Mouse (Mus musculus) hindbrain, embryonic 10.5 days (tissue): ENCODE data around the gene Cops7b. TPM values are rescaled to one million over a fixed set of nuclear protein-coding genes. Genes with fewer than 3 reads are reported as not detected.
A peak's percentile ranks its signal among the peaks of the same experiment; 100 is the strongest.

Experiments used
- DNase-seq: peaks from one replicate; pipeline ENCODE4 v3.0.0-alpha.2; 2017; ENCODE audit warnings: low spot score
- H3K27ac ChIP-seq: fragments of 300-500 bp; sonication (generic); 2 replicates; pipeline ENCODE4 v1.5.1; 2016; ENCODE audit warnings: mild to moderate bottlenecking, moderate library complexity
- H3K27me3 ChIP-seq: fragments of 300-500 bp; sonication (generic); 2 replicates; pipeline ENCODE4 v1.6.1; 2016; ENCODE audit warnings: mild to moderate bottlenecking; ENCODE audit not compliant: poor library complexity, insufficient read depth, severe bottlenecking
- H3K36me3 ChIP-seq: fragments of 300-500 bp; sonication (generic); 2 replicates; pipeline ENCODE4 v1.6.1; 2016; ENCODE audit warnings: mild to moderate bottlenecking, moderate library complexity
- H3K4me1 ChIP-seq: fragments of 300-500 bp; sonication (generic); replicated peaks from 2 replicates; pipeline ENCODE4 v1.6.1; 2016; ENCODE audit warnings: mild to moderate bottlenecking
- H3K4me3 ChIP-seq: fragments of 300-500 bp; sonication (generic); 2 replicates; pipeline ENCODE4 v1.5.1; 2016; ENCODE audit warnings: mild to moderate bottlenecking, moderate library complexity
- H3K9me3 ChIP-seq: fragments of 300-500 bp; sonication (generic); 2 replicates; pipeline ENCODE4 v1.6.1; 2016; ENCODE audit warnings: mild to moderate bottlenecking, moderate library complexity
- WGBS: fragments of 180-500 bp; shearing (Covaris S2); methylation state at CpG from one replicate; pipeline ENCODE4 v1.1.7; 2016; 5-methylcytosine and 5-hydroxymethylcytosine counted together
- polyA plus RNA-seq: library from polyadenylated mRNA; unstranded; fragments of >200 nt; fragmentation: Nextera tagmentation; extraction: Ambion mirVana; gene quantifications from 2 replicates; pipeline ENCODE4 v1.2.1, GENCODE M21; 2016

The Cops7b gene
- polyA plus RNA-seq, 1 experiment from 2014 or later = 82.4 TPM

- 83% methylated on average over 2 of the region's 2 CpGs for WGBS
Observed at GRCm38 (mm10) chr1:86569292-86569860, 13.3 kb upstream of the Cops7b start.

GRCm38 (mm10) chr1:86571381-86571780, 11.3 kb upstream of the Cops7b start:
- no peaks in the 10 kb centered on the region for H3K9me3 ChIP-seq
- peaks cover 24% of the 10 kb centered on the region for H3K36me3 ChIP-seq
- H3K27ac ChIP-seq = no peak overlapping the region
- no peak for DNase-seq
- no peaks in the 10 kb centered on the region for H3K4me1 ChIP-seq
- no peaks in the 10 kb centered on the region for H3K27me3 ChIP-seq
- no peak overlapping the region for H3K4me3 ChIP-seq
- WGBS = 98% methylated on average over 2 of the region's 2 CpGs

More at GRCm38 (mm10) chr1:86569292-86569860, 13.3 kb upstream of the Cops7b start:
- no peak overlapping the region for H3K4me3 ChIP-seq
- no peak for DNase-seq
- H3K27me3 ChIP-seq = no peaks in the 10 kb centered on the region
- H3K27ac ChIP-seq = no peak overlapping the region
- no peaks in the 10 kb centered on the region for H3K4me1 ChIP-seq
- peaks cover 24% of the 10 kb centered on the region for H3K36me3 ChIP-seq
- no peaks in the 10 kb centered on the region for H3K9me3 ChIP-seq

GRCm38 (mm10) chr1:86571941-86572340, 10.8 kb upstream of the Cops7b start:
- no peaks in the 10 kb centered on the region for H3K4me1 ChIP-seq
- DNase-seq = no peak
- H3K9me3 ChIP-seq = no peaks in the 10 kb centered on the region
- H3K27me3 ChIP-seq = no peaks in the 10 kb centered on the region
- H3K36me3 ChIP-seq = peaks cover 24% of the 10 kb centered on the region
- WGBS = 86% methylated on average over 4 of the region's 4 CpGs
- H3K4me3 ChIP-seq = no peak overlapping the region
- H3K27ac ChIP-seq = no peak overlapping the region

- whole genome bisulfite sequencing = 78% methylated on average over 6 of the region's 6 CpGs
- no peaks in the 10 kb centered on the region for H3K27me3 ChIP-seq
- no peak overlapping the region for H3K4me3 ChIP-seq
- 0 out of 2 replicates have a peak, but pooled peaks cover 9% of the 10 kb centered on the region for H3K36me3 ChIP-seq
- H3K9me3 ChIP-seq = no peaks in the 10 kb centered on the region
- no peak for DNase-seq
- no peak overlapping the region for H3K27ac ChIP-seq
- peaks cover 22% of the 10 kb centered on the region for H3K4me1 ChIP-seq
Observed at GRCm38 (mm10) chr1:86580426-86580825, 2.3 kb upstream of the Cops7b start.

GRCm38 (mm10) chr1:86581692-86582450, 833 bp upstream of the Cops7b start:
- Histone ChIP-seq H3K27me3 (no peaks in the 10 kb centered on the region), H3K27ac (peak overlapping the region; percentile 95), H3K4me1 (peaks cover 27% of the 10 kb centered on the region), H3K9me3 (no peaks in the 10 kb centered on the region), H3K36me3 (0 out of 2 replicates have a peak, but pooled peaks cover 9% of the 10 kb centered on the region), H3K4me3 (peak overlapping the region; percentile 92)
- no peak for DNase-seq
- WGBS = 2% methylated on average over 36 of the region's 38 CpGs

- 80% methylated on average over 2 of the region's 2 CpGs for WGBS
Observed at GRCm38 (mm10) chr1:86583709-86584108, 1.0 kb downstream of the Cops7b start.

GRCm38 (mm10) chr1:86586992-86587391, 4.3 kb downstream of the Cops7b start:
- H3K27ac ChIP-seq = peak overlapping the region; percentile 90
- peaks cover 26% of the 10 kb centered on the region for H3K4me1 ChIP-seq
- peaks cover 25% of the 10 kb centered on the region for H3K36me3 ChIP-seq
- H3K9me3 ChIP-seq = no peaks in the 10 kb centered on the region
- DNase-seq = peak; percentile 84
- H3K27me3 ChIP-seq = no peaks in the 10 kb centered on the region
- peak overlapping the region; percentile 97 for H3K4me3 ChIP-seq
- under 1% methylated on average over 26 of the region's 26 CpGs for WGBS

More at GRCm38 (mm10) chr1:86583709-86584108, 1.0 kb downstream of the Cops7b start:
- Histone ChIP-seq H3K4me1 (peaks cover 39% of the 10 kb centered on the region), H3K36me3 (0 out of 2 replicates have a peak, but pooled peaks cover 9% of the 10 kb centered on the region), H3K4me3 (peak overlapping the region; percentile 92), H3K27me3 (no peaks in the 10 kb centered on the region), H3K9me3 (no peaks in the 10 kb centered on the region), H3K27ac (no peak overlapping the region)
- no peak for DNase-seq

GRCm38 (mm10) chr1:86594539-86594938, 11.8 kb downstream of the Cops7b start:
- H3K27me3 ChIP-seq = no peaks in the 10 kb centered on the region
- H3K4me1 ChIP-seq = no peaks in the 10 kb centered on the region
- H3K4me3 ChIP-seq = no peak overlapping the region
- no peak overlapping the region for H3K27ac ChIP-seq
- 92% methylated on average over 7 of the region's 7 CpGs for WGBS
- DNase-seq = no peak
- H3K36me3 ChIP-seq = peaks cover 95% of the 10 kb centered on the region
- no peaks in the 10 kb centered on the region for H3K9me3 ChIP-seq

GRCm38 (mm10) chr1:86595315-86595714, 12.6 kb downstream of the Cops7b start:
- no peak overlapping the region for H3K27ac ChIP-seq
- H3K4me3 ChIP-seq = no peak overlapping the region
- H3K27me3 ChIP-seq = no peaks in the 10 kb centered on the region
- no peaks in the 10 kb centered on the region for H3K4me1 ChIP-seq
- 93% methylated on average over 6 of the region's 6 CpGs for WGBS
- H3K36me3 ChIP-seq = peaks cover 95% of the 10 kb centered on the region
- no peak for DNase-seq
- no peaks in the 10 kb centered on the region for H3K9me3 ChIP-seq

GRCm38 (mm10) chr1:86596512-86596911, 13.8 kb downstream of the Cops7b start:
- DNase-seq = no peak
- H3K27me3 ChIP-seq = no peaks in the 10 kb centered on the region
- H3K4me1 ChIP-seq = no peaks in the 10 kb centered on the region
- no peak overlapping the region for H3K27ac ChIP-seq
- no peaks in the 10 kb centered on the region for H3K9me3 ChIP-seq
- H3K36me3 ChIP-seq = peaks cover 95% of the 10 kb centered on the region
- WGBS = 95% methylated on average over 6 of the region's 6 CpGs
- no peak overlapping the region for H3K4me3 ChIP-seq

GRCm38 (mm10) chr1:86598516-86598915, 15.8 kb downstream of the Cops7b start:
- Histone ChIP-seq H3K27ac (no peak overlapping the region), H3K36me3 (peaks cover 95% of the 10 kb centered on the region), H3K27me3 (no peaks in the 10 kb centered on the region), H3K4me3 (no peak overlapping the region), H3K9me3 (no peaks in the 10 kb centered on the region), H3K4me1 (no peaks in the 10 kb centered on the region)
- 72% methylated on average over 3 of the region's 3 CpGs for WGBS
- DNase-seq = peak; percentile 13

- Histone ChIP-seq H3K27me3 (no peaks in the 10 kb centered on the region), H3K36me3 (peaks cover 95% of the 10 kb centered on the region), H3K9me3 (no peaks in the 10 kb centered on the region), H3K4me3 (no peak overlapping the region), H3K27ac (no peak overlapping the region), H3K4me1 (no peaks in the 10 kb centered on the region)
- DNase-seq = no peak
- WGBS = 92% methylated on average over 2 of the region's 2 CpGs
Observed at GRCm38 (mm10) chr1:86600117-86600516, 17.4 kb downstream of the Cops7b start.

- no peaks in the 10 kb centered on the region for H3K27me3 ChIP-seq
- WGBS = 87% methylated on average over 1 of the region's 1 CpGs
- no peaks in the 10 kb centered on the region for H3K4me1 ChIP-seq
- no peak overlapping the region for H3K27ac ChIP-seq
- no peak overlapping the region for H3K4me3 ChIP-seq
- H3K36me3 ChIP-seq = peaks cover 40% of the 10 kb centered on the region
- no peaks in the 10 kb centered on the region for H3K9me3 ChIP-seq
- no peak for DNase-seq
Observed at GRCm38 (mm10) chr1:86610954-86611353, 28.2 kb downstream of the Cops7b start.
